Mouse (Mus musculus): ENCODE data around the gene Cavin3. TPM values are rescaled to one million over a fixed set of nuclear protein-coding genes. Genes with fewer than 3 reads are reported as not detected.

The Cavin3 gene
- polyA plus RNA-seq, 1 experiment from 2014 or later = 96.7 TPM

- H3K4me2 ChIP-seq (ENCODE audit: low read length) = no peak overlapping the region
- DNase-seq (ENCODE audit: low spot score) (no peak), ATAC-seq (replicated peaks; ENCODE audit: low FRiP score, low TSS enrichment, low read depth) (no peak)
- 76% methylated on average over 6 of the region's 6 CpGs for WGBS
- H3K4me1 ChIP-seq (replicated peaks; ENCODE audit: control insufficient read depth, insufficient read depth, low read length) = 0 out of 2 replicates have a peak, but pooled peaks cover 3% of the 10 kb centered on the region
- H3K4me3 ChIP-seq (ENCODE audit: low read depth, low read length) = no peak overlapping the region
- H3K36me3 ChIP-seq (ENCODE audit: control insufficient read depth, insufficient read depth, low read length) = no peaks in the 10 kb centered on the region
- H3K27me3 ChIP-seq (replicated peaks; ENCODE audit: control insufficient read depth, insufficient read depth, low read length) = no peaks in the 10 kb centered on the region
- no peak overlapping the region for H3K27ac ChIP-seq (ENCODE audit: low read depth)
- no peaks in the 10 kb centered on the region for H3K9me3 ChIP-seq (ENCODE audit: control insufficient read depth, low read length)
- no peak overlapping the region for H3K9ac ChIP-seq (ENCODE audit: low read length)
Observed at GRCm38 (mm10) chr7:105487104-105487876, 5.2 kb upstream of the Cavin3 start.

- Histone ChIP-seq H3K4me2 (ENCODE audit: low read length) (no peak overlapping the region), H3K27ac (ENCODE audit: low read depth) (no peak overlapping the region), H3K36me3 (ENCODE audit: control insufficient read depth, insufficient read depth, low read length) (no peaks in the 10 kb centered on the region), H3K27me3 (replicated peaks; ENCODE audit: control insufficient read depth, insufficient read depth, low read length) (no peaks in the 10 kb centered on the region), H3K9me3 (ENCODE audit: control insufficient read depth, low read length) (no peaks in the 10 kb centered on the region), H3K4me1 (replicated peaks; ENCODE audit: control insufficient read depth, insufficient read depth, low read length) (peaks cover 14% of the 10 kb centered on the region), H3K4me3 (ENCODE audit: low read depth, low read length) (no peak overlapping the region), H3K9ac (ENCODE audit: low read length) (no peak overlapping the region)
- DNase-seq (ENCODE audit: low spot score) = no peak
- 47% methylated on average over 5 of the region's 5 CpGs for WGBS
- ATAC-seq (replicated peaks; ENCODE audit: low FRiP score, low TSS enrichment, low read depth) = no peak
Observed at GRCm38 (mm10) chr7:105485029-105485428, 2.9 kb upstream of the Cavin3 start.

- no peaks in the 10 kb centered on the region for H3K27me3 ChIP-seq (replicated peaks; ENCODE audit: control insufficient read depth, insufficient read depth, low read length)
- peak overlapping the region; percentile 85 for H3K27ac ChIP-seq (ENCODE audit: low read depth)
- no peaks in the 10 kb centered on the region for H3K9me3 ChIP-seq (ENCODE audit: control insufficient read depth, low read length)
- peak overlapping the region; percentile 49 for H3K4me3 ChIP-seq (ENCODE audit: low read depth, low read length)
- peak; percentile 82 for ATAC-seq (replicated peaks; ENCODE audit: low FRiP score, low TSS enrichment, low read depth)
- 21% methylated on average over 8 of the region's 8 CpGs for WGBS
- H3K4me2 ChIP-seq (ENCODE audit: low read length) = peak overlapping the region; percentile 82
- peak; percentile 70 for DNase-seq (ENCODE audit: low spot score)
- peaks cover 14% of the 10 kb centered on the region for H3K4me1 ChIP-seq (replicated peaks; ENCODE audit: control insufficient read depth, insufficient read depth, low read length)
- peak overlapping the region; percentile 76 for H3K9ac ChIP-seq (ENCODE audit: low read length)
- no peaks in the 10 kb centered on the region for H3K36me3 ChIP-seq (ENCODE audit: control insufficient read depth, insufficient read depth, low read length)
Observed at GRCm38 (mm10) chr7:105482426-105482825, 326 bp upstream of the Cavin3 start.

GRCm38 (mm10) chr7:105480561-105481504 lies 1.3 kb downstream of the Cavin3 start:
- H3K36me3 ChIP-seq (ENCODE audit: control insufficient read depth, insufficient read depth, low read length) = no peaks in the 10 kb centered on the region
- WGBS = 64% methylated on average over 23 of the region's 23 CpGs
- H3K9me3 ChIP-seq (ENCODE audit: control insufficient read depth, low read length) = no peaks in the 10 kb centered on the region
- peak overlapping the region; percentile 85 for H3K27ac ChIP-seq (ENCODE audit: low read depth)
- no peak; the same call in 1 of the 2 replicates for ATAC-seq (replicated peaks; ENCODE audit: low FRiP score, low TSS enrichment, low read depth)
- H3K27me3 ChIP-seq (replicated peaks; ENCODE audit: control insufficient read depth, insufficient read depth, low read length) = no peaks in the 10 kb centered on the region
- peak; percentile 66 for DNase-seq (ENCODE audit: low spot score)
- peak overlapping the region; percentile 76 for H3K9ac ChIP-seq (ENCODE audit: low read length)
- peak overlapping the region; percentile 82 for H3K4me2 ChIP-seq (ENCODE audit: low read length)
- H3K4me1 ChIP-seq (replicated peaks; ENCODE audit: control insufficient read depth, insufficient read depth, low read length) = peaks cover 14% of the 10 kb centered on the region
- peak overlapping the region; percentile 49 for H3K4me3 ChIP-seq (ENCODE audit: low read depth, low read length)

GRCm38 (mm10) chr7:105480081-105480480 lies 2.0 kb downstream of the Cavin3 start:
- peaks cover 14% of the 10 kb centered on the region for H3K4me1 ChIP-seq (replicated peaks; ENCODE audit: control insufficient read depth, insufficient read depth, low read length)
- H3K4me3 ChIP-seq (ENCODE audit: low read depth, low read length) = no peak overlapping the region
- H3K9me3 ChIP-seq (ENCODE audit: control insufficient read depth, low read length) = no peaks in the 10 kb centered on the region
- H3K27ac ChIP-seq (ENCODE audit: low read depth) = 0 out of 2 replicates have a peak overlapping the region, but pooled peaks have one; percentile 85
- no peaks in the 10 kb centered on the region for H3K27me3 ChIP-seq (replicated peaks; ENCODE audit: control insufficient read depth, insufficient read depth, low read length)
- H3K9ac ChIP-seq (ENCODE audit: low read length) = no peak overlapping the region
- DNase-seq (ENCODE audit: low spot score) (no peak), ATAC-seq (replicated peaks; ENCODE audit: low FRiP score, low TSS enrichment, low read depth) (no peak)
- H3K36me3 ChIP-seq (ENCODE audit: control insufficient read depth, insufficient read depth, low read length) = no peaks in the 10 kb centered on the region
- 70% methylated on average over 5 of the region's 5 CpGs for WGBS
- H3K4me2 ChIP-seq (ENCODE audit: low read length) = peak overlapping the region; percentile 82; the same call in 1 of the 2 replicates

- H3K4me3 ChIP-seq (ENCODE audit: low read depth, low read length) = no peak overlapping the region
- H3K4me1 ChIP-seq (replicated peaks; ENCODE audit: control insufficient read depth, insufficient read depth, low read length) = peaks cover 14% of the 10 kb centered on the region
- H3K9ac ChIP-seq (ENCODE audit: low read length) = no peak overlapping the region
- no peak for ATAC-seq (replicated peaks; ENCODE audit: low FRiP score, low TSS enrichment, low read depth)
- H3K27ac ChIP-seq (ENCODE audit: low read depth) = no peak overlapping the region
- no peaks in the 10 kb centered on the region for H3K27me3 ChIP-seq (replicated peaks; ENCODE audit: control insufficient read depth, insufficient read depth, low read length)
- H3K36me3 ChIP-seq (ENCODE audit: control insufficient read depth, insufficient read depth, low read length) = no peaks in the 10 kb centered on the region
- WGBS = 79% methylated on average over 6 of the region's 6 CpGs
- H3K9me3 ChIP-seq (ENCODE audit: control insufficient read depth, low read length) = no peaks in the 10 kb centered on the region
- no peak for DNase-seq (ENCODE audit: low spot score)
- no peak overlapping the region for H3K4me2 ChIP-seq (ENCODE audit: low read length)
Observed at GRCm38 (mm10) chr7:105479232-105479631, 2.9 kb downstream of the Cavin3 start.

- no peak for DNase-seq (ENCODE audit: low spot score)
- Histone ChIP-seq H3K4me3 (ENCODE audit: low read depth, low read length) (no peak overlapping the region), H3K9ac (ENCODE audit: low read length) (no peak overlapping the region), H3K4me1 (replicated peaks; ENCODE audit: control insufficient read depth, insufficient read depth, low read length) (peaks cover 14% of the 10 kb centered on the region), H3K27ac (ENCODE audit: low read depth) (no peak overlapping the region), H3K27me3 (replicated peaks; ENCODE audit: control insufficient read depth, insufficient read depth, low read length) (no peaks in the 10 kb centered on the region), H3K4me2 (ENCODE audit: low read length) (no peak overlapping the region), H3K36me3 (ENCODE audit: control insufficient read depth, insufficient read depth, low read length) (no peaks in the 10 kb centered on the region), H3K9me3 (ENCODE audit: control insufficient read depth, low read length) (no peaks in the 10 kb centered on the region)
- 82% methylated on average over 8 of the region's 8 CpGs for WGBS
- ATAC-seq (replicated peaks; ENCODE audit: low FRiP score, low TSS enrichment, low read depth) = no peak
Observed at GRCm38 (mm10) chr7:105478344-105478743, 3.8 kb downstream of the Cavin3 start.

GRCm38 (mm10) chr7:105477841-105478240 lies 4.3 kb downstream of the Cavin3 start:
- Histone ChIP-seq H3K4me3 (ENCODE audit: low read depth, low read length) (no peak overlapping the region), H3K9me3 (ENCODE audit: control insufficient read depth, low read length) (no peaks in the 10 kb centered on the region), H3K4me1 (replicated peaks; ENCODE audit: control insufficient read depth, insufficient read depth, low read length) (peaks cover 14% of the 10 kb centered on the region), H3K27me3 (replicated peaks; ENCODE audit: control insufficient read depth, insufficient read depth, low read length) (no peaks in the 10 kb centered on the region), H3K36me3 (ENCODE audit: control insufficient read depth, insufficient read depth, low read length) (no peaks in the 10 kb centered on the region), H3K4me2 (ENCODE audit: low read length) (no peak overlapping the region), H3K9ac (ENCODE audit: low read length) (no peak overlapping the region), H3K27ac (ENCODE audit: low read depth) (no peak overlapping the region)
- ATAC-seq (replicated peaks; ENCODE audit: low FRiP score, low TSS enrichment, low read depth) = no peak
- DNase-seq (ENCODE audit: low spot score) = peak; percentile 56
- 62% methylated on average over 3 of the region's 3 CpGs for WGBS

All from intestine, embryonic 14.5 days (tissue).